Comparison of ENCODE assay signal across 9 mouse cellular contexts in the genomic region with DNA sequence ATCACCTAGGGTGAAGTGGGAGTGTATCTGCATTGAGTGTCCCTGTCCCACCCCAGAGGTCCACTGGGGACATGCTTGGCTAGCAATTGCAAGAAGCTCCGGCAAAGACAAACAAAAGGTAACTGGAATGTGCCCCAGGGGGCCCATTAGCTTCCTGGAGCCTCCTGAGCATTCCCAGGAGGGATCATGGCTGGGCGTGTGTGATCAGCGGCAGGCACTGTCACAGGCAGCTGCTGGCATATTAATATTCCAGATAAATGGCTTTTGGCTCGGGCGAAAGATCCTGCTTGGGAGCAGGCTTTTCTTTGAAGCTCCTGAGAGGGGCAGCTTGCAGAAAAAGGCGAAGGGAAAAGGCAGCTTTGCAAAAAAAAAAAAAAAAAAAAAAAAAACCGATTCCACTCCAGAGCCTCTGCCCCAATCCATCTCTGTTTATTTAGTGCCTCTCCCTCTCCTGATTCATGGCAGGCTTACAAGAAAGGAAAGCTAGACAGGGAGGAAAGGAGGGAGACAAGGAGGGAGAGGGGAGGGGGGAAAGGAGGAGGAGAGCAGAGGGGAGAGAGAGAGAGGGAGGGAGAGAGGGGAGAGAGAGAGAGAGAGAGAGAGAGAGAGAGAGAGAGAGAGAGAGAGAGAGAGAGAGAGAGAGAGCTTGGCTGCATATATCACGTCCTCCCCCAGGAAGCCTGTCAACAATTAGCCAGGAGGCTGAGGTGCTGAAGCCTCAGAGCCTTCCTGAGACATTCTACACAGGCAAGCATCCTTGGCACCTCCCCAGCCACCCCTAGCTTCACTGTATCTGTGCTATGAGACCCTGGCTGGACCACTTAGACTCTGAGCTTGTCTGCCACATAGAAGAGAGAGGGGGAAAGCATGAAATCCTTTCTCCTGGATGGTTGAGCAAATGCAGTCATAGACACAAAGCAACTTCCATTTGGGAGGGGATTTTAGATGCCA.
A peak's percentile ranks its signal among the peaks of the same experiment; 100 is the strongest.
DNase-seq lines count a peak whose midpoint lies in the region; ATAC-seq and TF ChIP-seq lines count a peak whose summit lies in the region.
"Had no signal": no experiment of that assay in that cellular context is flagged by ENCODE, and none has a peak within 500 bp of the region (broad histone marks: within the 10 kb centered on the region; RNA-seq: fewer than 3 reads in every experiment).

No protein-coding gene starts in this region.

- TF ChIP-seq CTCF in forebrain, postnatal 0 days (IDR thresholded peaks at IDR 0.05; ENCODE audit: low read depth) = no peak

- 2% methylated on average over 8 of the region's 8 CpGs for WGBS in forebrain, postnatal 0 days
- WGBS in stomach, embryonic 15.5 days = 8% methylated on average over 8 of the region's 8 CpGs

- H3K9me3 ChIP-seq in forebrain, postnatal 0 days (ENCODE audit: low read length) = no peaks in the 10 kb centered on the region; the same call in 1 of the 2 replicates
- no peaks in the 10 kb centered on the region for H3K9me3 ChIP-seq in stomach, embryonic 15.5 days

- no peaks in the 10 kb centered on the region for H3K27me3 ChIP-seq in forebrain, postnatal 0 days (ENCODE audit: insufficient read depth, low read length)
- H3K27me3 ChIP-seq in stomach, embryonic 15.5 days (replicated peaks) = no peaks in the 10 kb centered on the region

- ATAC-seq in frontal cortex, adult (ENCODE audit: low TSS enrichment) = peak; percentile 53; the same call in 1 of the 2 replicates
- peak; percentile 89 for ATAC-seq in forebrain, postnatal 0 days
- peak; percentile 67; the same call in 1 of the 2 replicates for ATAC-seq in stomach, embryonic 15.5 days (ENCODE audit: insufficient read depth, low FRiP score, low read depth)

- peaks cover 13% of the 10 kb centered on the region for H3K4me1 ChIP-seq in forebrain, postnatal 0 days (ENCODE audit: insufficient read depth)
- peaks cover 12% of the 10 kb centered on the region for H3K4me1 ChIP-seq in stomach, embryonic 15.5 days

- H3K36me3 ChIP-seq in forebrain, postnatal 0 days (ENCODE audit: insufficient read depth) = no peaks in the 10 kb centered on the region
- H3K36me3 ChIP-seq in stomach, embryonic 15.5 days = no peaks in the 10 kb centered on the region

- no peak overlapping the region for H3K4me3 ChIP-seq in forebrain, postnatal 0 days (ENCODE audit: low read depth, low read length)
- H3K4me3 ChIP-seq in stomach, embryonic 15.5 days (replicated peaks) = no peak overlapping the region
- H3K4me3 ChIP-seq: erythroblast, embryonic 14.5 days had no signal

- H3K4me2 ChIP-seq in forebrain, postnatal 0 days (ENCODE audit: low read depth) = peak overlapping the region; percentile 28; the same call in 1 of the 2 replicates
- H3K4me2 ChIP-seq in stomach, embryonic 15.5 days = peak overlapping the region; percentile 33

- no peak for DNase-seq in frontal cortex, postnatal 25 days (ENCODE audit: low spot score in 2 of 2)
- DNase-seq in right cerebral cortex, postnatal 4 days = peak; percentile 46
- DNase-seq in right cerebral cortex, postnatal 14 days = no peak
- DNase-seq in forebrain, postnatal 0 days = peak; percentile 74
- DNase-seq in kidney, postnatal 4 days = peak; percentile 57 to 68
- DNase-seq in spleen, postnatal 4 days (ENCODE audit: low spot score in 2 of 2) = no peak

- peak overlapping the region; percentile 44 for H3K9ac ChIP-seq in forebrain, postnatal 0 days
- no peak overlapping the region for H3K9ac ChIP-seq in stomach, embryonic 15.5 days

- peak overlapping the region; percentile 83 for H3K27ac ChIP-seq in forebrain, postnatal 0 days (ENCODE audit: low read depth, low read length)
- H3K27ac ChIP-seq in stomach, embryonic 15.5 days = peak overlapping the region; percentile 91

Comparison
In these comparisons a context has a peak if more than half of its experiments do, and no peak if none do; other contexts are left out.
1. DNase-seq: peak in right cerebral cortex, postnatal 4 days (single experiment), forebrain, postnatal 0 days (single experiment) and kidney, postnatal 4 days (2 of 2); none in frontal cortex, postnatal 25 days (0 of 2), right cerebral cortex, postnatal 14 days (single experiment) and spleen, postnatal 4 days (0 of 2).
2. Peak in every context shown above with its lines, with median percentiles within 50 percentile points of each other: ATAC-seq.